Mouse (Mus musculus) midbrain, embryonic 14.5 days (tissue): ENCODE results near the gene Mapk3. TPM values are rescaled to one million over a fixed set of nuclear protein-coding genes. Genes with fewer than 3 reads are reported as not detected.
"Not testable (repeated sequence)": the region's sequence is repeated elsewhere in the genome, so short reads cannot be mapped to it uniquely, and the experiment has no call there.

Experiments used
- ATAC-seq: fragments of 200-750 bp; cut with Nextera tagmentation; 2 replicates; pipeline ENCODE4 v1.8.0; 2017; ENCODE audit warnings: moderate number of reproducible peaks, moderate library complexity; ENCODE audit not compliant: low FRiP score, low TSS enrichment
- DNase-seq: peaks from one replicate; pipeline ENCODE4 v3.0.0-alpha.2; 2015
- H3K27ac ChIP-seq: fragments of 300-500 bp; sonication (generic); replicated peaks from 2 replicates; pipeline ENCODE4 v1.5.1; 2014; ENCODE audit warnings: mild to moderate bottlenecking, low read depth, low read length, moderate library complexity
- H3K27me3 ChIP-seq: fragments of 300-500 bp; sonication (generic); 2 replicates; pipeline ENCODE4 v1.6.1; 2014; ENCODE audit warnings: low read length, control low read depth, mixed read lengths; ENCODE audit not compliant: control insufficient read depth, insufficient read depth
- H3K36me3 ChIP-seq: fragments of 300-500 bp; sonication (generic); 2 replicates; pipeline ENCODE4 v1.6.1; 2014; ENCODE audit warnings: low read length, control low read depth; ENCODE audit not compliant: control insufficient read depth, insufficient read depth
- H3K4me1 ChIP-seq: fragments of 300-500 bp; sonication (generic); 2 replicates; pipeline ENCODE4 v1.6.1; 2014; ENCODE audit warnings: mild to moderate bottlenecking, antibody characterized with exemption, low read length, control low read depth; ENCODE audit not compliant: control insufficient read depth, insufficient read depth
- H3K4me2 ChIP-seq: fragments of 300-500 bp; sonication (generic); 2 replicates; pipeline ENCODE4 v1.6.1; 2014; ENCODE audit warnings: mild to moderate bottlenecking, low read length, moderate library complexity
- H3K4me3 ChIP-seq: fragments of 300-500 bp; sonication (generic); replicated peaks from 2 replicates; pipeline ENCODE4 v1.5.1; 2014; ENCODE audit warnings: low read depth, low read length
- H3K9ac ChIP-seq: fragments of 300-500 bp; sonication (generic); replicated peaks from 2 replicates; pipeline ENCODE4 v1.6.1; 2014; ENCODE audit warnings: mild to moderate bottlenecking, low read length, moderate library complexity
- H3K9me3 ChIP-seq: fragments of 300-500 bp; sonication (generic); 2 replicates; pipeline ENCODE4 v1.6.1; 2016; ENCODE audit warnings: low read length, control low read depth, mixed read lengths; ENCODE audit not compliant: control insufficient read depth
- WGBS: fragments of 180-500 bp; shearing (Covaris S2); extraction: QIAGEN DNeasy Blood & Tissue Kit; methylation state at CpG from one replicate; pipeline ENCODE4 v1.1.7; 2014; 5-methylcytosine and 5-hydroxymethylcytosine counted together
- polyA plus RNA-seq: library from polyadenylated mRNA; unstranded; fragments of >200 nt; fragmentation: Nextera tagmentation; extraction: Ambion mirVana; gene quantifications from 2 replicates; pipeline ENCODE4 v1.2.1, GENCODE M21; 2014

Mapk3 gene
- polyA plus RNA-seq, 1 experiment from 2014 or later = 78.4 TPM

- H3K27me3 ChIP-seq, H3K4me1 ChIP-seq, H3K4me3 ChIP-seq, DNase-seq, ATAC-seq, H3K27ac ChIP-seq, H3K36me3 ChIP-seq, H3K9ac ChIP-seq, H3K9me3 ChIP-seq, H3K4me2 ChIP-seq: not testable (repeated sequence)
- 85% methylated on average over 4 of the region's 4 CpGs for WGBS
These were observed 29.1 kb upstream of the Mapk3 start for GRCm38 (mm10) chr7:126730256-126730789.

GRCm38 (mm10) chr7:126736122-126736521, 23.3 kb upstream of the Mapk3 start:
- 86% methylated on average over 8 of the region's 8 CpGs for WGBS

DNA sequence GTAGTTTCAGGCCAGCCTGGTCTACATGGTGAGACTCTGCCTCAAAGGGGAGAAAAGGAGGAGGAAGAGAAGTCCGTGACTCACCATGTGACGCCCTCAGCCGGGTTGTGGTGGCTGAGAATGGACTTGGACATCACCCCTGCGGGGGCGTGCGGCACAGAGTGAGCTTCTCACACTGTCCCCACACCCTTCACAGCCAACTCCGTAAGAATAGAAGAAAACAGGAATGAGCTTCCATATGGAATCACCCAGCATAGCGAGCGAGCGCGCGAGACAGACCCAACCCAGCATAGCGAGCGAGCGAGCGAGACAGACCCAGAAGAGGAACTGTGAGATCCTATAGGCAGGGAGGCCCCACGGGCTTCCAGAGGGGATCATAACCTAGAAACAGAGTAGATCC, 19.9 kb upstream of the Mapk3 start:
- Histone ChIP-seq H3K36me3 (no peaks in the 10 kb centered on the region), H3K9ac (no peak overlapping the region)
- no peak for DNase-seq

More at GRCm38 (mm10) chr7:126736122-126736521, 23.3 kb upstream of the Mapk3 start:
- no peak overlapping the region for H3K4me3 ChIP-seq
- H3K4me1 ChIP-seq = no peaks in the 10 kb centered on the region
- DNase-seq (no peak), ATAC-seq (no peak)
- H3K27ac ChIP-seq = no peak overlapping the region
- H3K27me3 ChIP-seq = no peaks in the 10 kb centered on the region
- no peaks in the 10 kb centered on the region for H3K36me3 ChIP-seq
- no peak overlapping the region for H3K9ac ChIP-seq
- no peaks in the 10 kb centered on the region for H3K9me3 ChIP-seq
- no peak overlapping the region for H3K4me2 ChIP-seq

DNA sequence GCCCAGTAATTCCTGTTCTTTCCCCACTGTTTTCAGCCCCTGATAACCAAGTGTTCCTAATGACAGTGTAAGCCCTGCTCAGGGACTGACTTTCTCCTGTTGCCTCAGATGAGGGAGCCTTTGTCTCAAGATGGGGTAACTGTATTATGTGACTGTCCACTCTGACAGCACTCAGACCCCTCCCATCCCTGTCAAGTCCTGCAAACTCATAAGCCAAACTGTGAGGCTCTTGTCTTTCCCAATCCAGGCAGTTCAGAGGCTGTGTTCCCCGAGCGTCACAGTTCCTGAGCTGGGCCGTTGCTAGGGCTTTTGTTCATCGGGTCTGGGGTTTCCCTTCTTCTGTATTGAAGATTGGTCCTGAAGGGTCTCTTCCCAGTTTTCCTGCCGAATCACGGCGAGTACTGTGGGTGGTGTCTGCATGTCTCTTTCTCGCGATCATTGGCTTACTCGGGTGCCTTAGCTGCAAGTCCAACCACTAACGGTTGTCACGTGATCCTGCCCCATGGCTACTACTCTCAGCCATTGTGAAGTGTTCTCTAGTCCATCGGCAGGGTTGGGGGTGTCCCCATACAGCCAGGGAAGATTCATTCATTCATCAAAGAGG, 19.2 kb upstream of the Mapk3 start:
- DNase-seq (no peak), ATAC-seq (no peak)
- no peaks in the 10 kb centered on the region for H3K4me1 ChIP-seq
- H3K9me3 ChIP-seq = no peaks in the 10 kb centered on the region
- H3K36me3 ChIP-seq = no peaks in the 10 kb centered on the region
- no peak overlapping the region for H3K27ac ChIP-seq
- H3K4me3 ChIP-seq = no peak overlapping the region
- no peak overlapping the region for H3K9ac ChIP-seq
- H3K27me3 ChIP-seq = no peaks in the 10 kb centered on the region
- WGBS = 65% methylated on average over 13 of the region's 13 CpGs
- no peak overlapping the region for H3K4me2 ChIP-seq

More for the DNA sequence above, 19.9 kb upstream of the Mapk3 start:
- no peaks in the 10 kb centered on the region for H3K27me3 ChIP-seq
- ATAC-seq = no peak
- H3K4me1 ChIP-seq = no peaks in the 10 kb centered on the region
- H3K9me3 ChIP-seq = no peaks in the 10 kb centered on the region
- H3K4me2 ChIP-seq = no peak overlapping the region
- H3K4me3 ChIP-seq = no peak overlapping the region
- no peak overlapping the region for H3K27ac ChIP-seq
- 75% methylated on average over 17 of the region's 17 CpGs for WGBS

GRCm38 (mm10) chr7:126740977-126741376, 18.4 kb upstream of the Mapk3 start:
- Histone ChIP-seq H3K27me3 (no peaks in the 10 kb centered on the region), H3K27ac (no peak overlapping the region), H3K4me1 (no peaks in the 10 kb centered on the region), H3K9ac (no peak overlapping the region), H3K4me2 (no peak overlapping the region), H3K36me3 (no peaks in the 10 kb centered on the region), H3K4me3 (no peak overlapping the region), H3K9me3 (no peaks in the 10 kb centered on the region)
- no peak for DNase-seq
- ATAC-seq = no peak
- 85% methylated on average over 5 of the region's 5 CpGs for WGBS

- no peak for DNase-seq
- Histone ChIP-seq H3K36me3 (no peaks in the 10 kb centered on the region), H3K9me3 (no peaks in the 10 kb centered on the region), H3K4me3 (no peak overlapping the region), H3K4me2 (no peak overlapping the region), H3K9ac (no peak overlapping the region), H3K27ac (no peak overlapping the region), H3K4me1 (no peaks in the 10 kb centered on the region), H3K27me3 (no peaks in the 10 kb centered on the region)
- ATAC-seq = no peak
- 91% methylated on average over 5 of the region's 5 CpGs for WGBS
These were observed 17.9 kb upstream of the Mapk3 start for GRCm38 (mm10) chr7:126741452-126741851.

- DNase-seq (no peak), ATAC-seq (no peak)
- no peaks in the 10 kb centered on the region for H3K4me1 ChIP-seq
- WGBS = 94% methylated on average over 13 of the region's 13 CpGs
- H3K4me2 ChIP-seq = no peak overlapping the region
- H3K4me3 ChIP-seq = no peak overlapping the region
- no peak overlapping the region for H3K9ac ChIP-seq
- no peaks in the 10 kb centered on the region for H3K9me3 ChIP-seq
- no peak overlapping the region for H3K27ac ChIP-seq
- H3K27me3 ChIP-seq = no peaks in the 10 kb centered on the region
- no peaks in the 10 kb centered on the region for H3K36me3 ChIP-seq
These were observed 17.4 kb upstream of the Mapk3 start for GRCm38 (mm10) chr7:126741964-126742482.

DNA sequence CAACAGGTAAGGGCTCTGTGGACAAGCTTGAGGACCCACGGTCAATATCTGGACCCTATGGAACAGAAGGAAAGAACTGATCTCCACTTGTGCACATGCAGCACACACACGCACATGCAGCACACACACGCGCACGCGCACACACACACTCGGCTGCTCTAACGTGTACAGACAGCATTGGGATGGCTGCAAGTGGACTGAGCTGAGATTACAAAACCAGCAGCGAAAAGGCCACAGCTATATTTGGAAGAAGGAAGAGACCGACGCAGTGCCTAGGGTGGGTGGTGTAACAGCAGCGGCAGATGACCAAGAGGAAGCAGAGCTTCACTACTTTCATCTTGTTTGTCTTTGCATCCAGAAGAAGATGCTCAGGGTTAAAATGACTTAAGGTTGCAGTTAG, 13.3 kb upstream of the Mapk3 start:
- 93% methylated on average over 12 of the region's 12 CpGs for WGBS
- no peaks in the 10 kb centered on the region for H3K36me3 ChIP-seq
- no peak for DNase-seq
- H3K4me2 ChIP-seq = no peak overlapping the region
- H3K4me1 ChIP-seq = no peaks in the 10 kb centered on the region
- H3K4me3 ChIP-seq = no peak overlapping the region
- no peak overlapping the region for H3K27ac ChIP-seq
- ATAC-seq = no peak
- H3K9me3 ChIP-seq = no peaks in the 10 kb centered on the region
- H3K9ac ChIP-seq = no peak overlapping the region
- H3K27me3 ChIP-seq = no peaks in the 10 kb centered on the region

DNA sequence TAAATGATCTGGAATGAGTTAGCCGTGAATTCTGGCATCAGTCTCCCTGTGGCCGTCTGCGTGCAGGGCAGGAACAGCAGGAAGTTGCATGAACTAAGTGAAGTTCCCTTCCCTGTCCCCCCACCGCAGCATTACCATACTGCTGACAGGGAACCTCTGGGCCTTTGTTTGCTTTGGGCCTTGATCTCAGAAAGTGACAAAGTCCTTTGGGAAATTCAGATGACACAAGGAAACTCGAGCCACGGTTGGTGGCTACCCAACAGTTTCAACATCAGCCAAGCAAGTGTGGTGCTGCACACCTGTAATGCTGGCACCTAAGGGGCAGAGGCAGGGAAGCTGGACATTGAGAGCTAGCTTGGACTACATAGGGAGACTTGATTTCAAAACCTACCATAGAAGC, 12.6 kb upstream of the Mapk3 start:
- Histone ChIP-seq H3K9ac (no peak overlapping the region), H3K9me3 (no peaks in the 10 kb centered on the region), H3K27me3 (no peaks in the 10 kb centered on the region), H3K4me3 (no peak overlapping the region), H3K4me2 (no peak overlapping the region), H3K36me3 (no peaks in the 10 kb centered on the region), H3K27ac (no peak overlapping the region), H3K4me1 (no peaks in the 10 kb centered on the region)
- ATAC-seq = no peak
- no peak for DNase-seq
- WGBS = 51% methylated on average over 6 of the region's 6 CpGs
